Mouse (Mus musculus) hematopoietic stem cell, adult 5-6 weeks (primary cell): ENCODE measurements around the gene 1700069L16Rik. TPM values are rescaled to one million over a fixed set of nuclear protein-coding genes. Genes with fewer than 3 reads are reported as not detected.
A peak's percentile ranks its signal among the peaks of the same experiment; 100 is the strongest.

Source experiments
- ATAC-seq, 2 experiments: fragments of 125-278 bp in 1 of 2; replicated peaks in 1 of 2; 2 replicates each; pipeline ENCODE4 v1.8.0; 2016 to 2017; ENCODE audit warnings: inconsistent platforms in 2 of 2, mild to moderate bottlenecking in 2 of 2, moderate number of reproducible peaks in 2 of 2, low read depth in 1 of 2, moderate TSS enrichment in 1 of 2; ENCODE audit not compliant: low FRiP score in 2 of 2, poor library complexity in 2 of 2, severe bottlenecking in 2 of 2, insufficient read depth in 1 of 2, low TSS enrichment in 1 of 2
- total RNA-seq: library from RNA; stranded (forward); fragments of 172-1452, 232-1000 nt; gene quantifications from 2 replicates; pipeline ENCODE4 v1.2.3, GENCODE M21; 2017

The 1700069L16Rik gene
- total RNA-seq, 1 experiment from 2014 or later = not detected

- no peak for ATAC-seq
Measured at GRCm38 (mm10) chr5:113736113-113736502, 11.5 kb upstream of the 1700069L16Rik start.

GRCm38 (mm10) chr5:113735345-113736112, 11.0 kb upstream of the 1700069L16Rik start, which contains the start of gene Ficd:
TSS of gene Ficd (plus strand) at chr5:113735803.
- peak; percentile 97 to 98 for ATAC-seq

GRCm38 (mm10) chr5:113735023-113735344, 10.4 kb upstream of the 1700069L16Rik start:
- no peak for ATAC-seq

- ATAC-seq = no peak
Measured at GRCm38 (mm10) chr5:113734376-113734775, 9.8 kb upstream of the 1700069L16Rik start.

- no peak for ATAC-seq
Measured at GRCm38 (mm10) chr5:113732182-113732581, 7.6 kb upstream of the 1700069L16Rik start.

- ATAC-seq = no peak
Measured at GRCm38 (mm10) chr5:113731174-113731573, 6.6 kb upstream of the 1700069L16Rik start.

- no peak for ATAC-seq
Measured at GRCm38 (mm10) chr5:113730641-113731121, 6.1 kb upstream of the 1700069L16Rik start.

GRCm38 (mm10) chr5:113728691-113729090, 4.1 kb upstream of the 1700069L16Rik start:
- ATAC-seq = no peak

- no peak for ATAC-seq
Measured at GRCm38 (mm10) chr5:113728011-113728410, 3.4 kb upstream of the 1700069L16Rik start.

GRCm38 (mm10) chr5:113727238-113727637, 2.7 kb upstream of the 1700069L16Rik start:
- no peak for ATAC-seq

GRCm38 (mm10) chr5:113726618-113727017, 2.0 kb upstream of the 1700069L16Rik start:
- ATAC-seq = no peak

- no peak for ATAC-seq
Measured at GRCm38 (mm10) chr5:113725417-113725816, 845 bp upstream of the 1700069L16Rik start.

- no peak for ATAC-seq
Measured at GRCm38 (mm10) chr5:113723567-113724237, 870 bp downstream of the 1700069L16Rik start.

- no peak for ATAC-seq
Measured at GRCm38 (mm10) chr5:113722224-113723013, 2.2 kb downstream of the 1700069L16Rik start.

- no peak for ATAC-seq
Measured at GRCm38 (mm10) chr5:113719221-113719661, 5.3 kb downstream of the 1700069L16Rik start.

- no peak; a peak in 1 of 4 replicates for ATAC-seq
Measured at GRCm38 (mm10) chr5:113716581-113717388, 7.8 kb downstream of the 1700069L16Rik start.

- no peak for ATAC-seq
Measured at GRCm38 (mm10) chr5:113712861-113713260, 11.7 kb downstream of the 1700069L16Rik start.
